Mouse (Mus musculus) megakaryocyte, embryonic 14.5 days (primary cell): ENCODE data around the gene Efl1. TPM values are rescaled to one million over a fixed set of nuclear protein-coding genes. Genes with fewer than 3 reads are reported as not detected.

Source experiments
- H3K27me3 ChIP-seq: replicated peaks from 2 replicates; pipeline ENCODE3; 2012; ENCODE audit warnings: inconsistent platforms
- H3K36me3 ChIP-seq: replicated peaks from 2 replicates; pipeline ENCODE3; 2012; ENCODE audit warnings: low read length, inconsistent platforms, mixed read lengths
- H3K4me1 ChIP-seq: 2 replicates; pipeline ENCODE4 v1.6.1; 2012; ENCODE audit warnings: inconsistent platforms
- H3K4me3 ChIP-seq: replicated peaks from 2 replicates; pipeline ENCODE3; 2012; ENCODE audit warnings: moderate library complexity, mild to moderate bottlenecking, inconsistent platforms
- H3K9me3 ChIP-seq: 2 replicates; pipeline ENCODE4 v1.6.1; 2012; ENCODE audit warnings: inconsistent platforms
- FLI1 ChIP-seq: IDR thresholded peaks from 2 replicates; pipeline ENCODE4 v1.6.1; 2012; ENCODE audit warnings: low read length, inconsistent platforms, mixed read lengths
- GATA1 ChIP-seq: IDR thresholded peaks from 3 replicates; pipeline ENCODE4 v1.6.1; 2012; ENCODE audit warnings: mixed read lengths, low read length, inconsistent platforms, borderline replicate concordance
- polyA plus RNA-seq: library from polyadenylated mRNA; stranded (reverse); fragments of >175 nt; gene quantifications from 2 replicates; pipeline ENCODE4 v1.2.3, GENCODE M21; 2012; ENCODE audit warnings: low replicate concordance; ENCODE audit not compliant: insufficient read depth

Gene Efl1
- polyA plus RNA-seq, 1 experiment, result 3.8 TPM

DNA sequence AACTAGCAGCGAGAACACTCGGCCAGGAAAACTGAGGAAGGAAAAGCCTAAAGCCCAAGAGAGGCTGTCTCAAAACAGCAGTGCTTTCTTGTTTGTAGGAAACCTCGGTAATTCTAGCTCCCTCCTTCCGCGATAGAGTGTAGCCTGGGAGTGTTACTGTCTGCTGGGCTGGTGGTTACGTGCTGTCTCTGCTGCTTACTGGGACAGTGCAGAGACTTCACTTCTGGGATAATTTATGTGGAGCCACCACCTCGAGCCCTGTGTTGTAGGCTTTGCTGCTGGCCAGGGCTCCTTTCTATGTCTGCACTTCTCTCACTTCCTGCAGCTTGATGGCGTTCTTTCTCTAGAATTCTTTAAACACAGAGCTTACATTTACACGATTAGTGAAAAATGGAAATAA lies 124.7 kb downstream of the Efl1 start:
- no peak for TF ChIP-seq GATA1
- TF ChIP-seq FLI1, result no peak
- Histone ChIP-seq H3K27me3 (no peaks in the 10 kb centered on the region), H3K36me3 (peaks cover 80% of the 10 kb centered on the region), H3K9me3 (peaks cover 8% of the 10 kb centered on the region), H3K4me3 (no peak overlapping the region), H3K4me1 (0 out of 2 replicates have a peak, but pooled peaks cover 6% of the 10 kb centered on the region)

DNA sequence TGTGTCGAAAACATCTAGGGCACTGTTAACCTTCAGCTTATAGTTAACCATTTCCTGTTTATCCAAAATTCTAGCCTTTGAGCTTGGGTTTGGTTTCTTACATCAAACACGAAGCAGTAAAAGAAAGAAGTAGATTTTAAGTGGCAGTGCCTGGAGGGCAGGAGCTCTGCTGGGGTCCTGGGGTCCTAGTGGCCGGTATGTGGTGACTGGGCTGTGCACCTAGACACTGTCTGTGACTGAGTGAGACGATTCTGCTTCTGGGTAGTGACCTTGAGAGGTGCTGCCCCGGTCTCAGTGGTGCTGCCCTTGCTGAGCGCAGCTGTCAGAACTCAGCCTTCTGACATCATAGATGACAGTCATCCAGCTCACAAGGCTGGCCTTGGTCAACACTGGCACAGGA lies 125.5 kb downstream of the Efl1 start:
- Histone ChIP-seq H3K36me3 (peaks cover 80% of the 10 kb centered on the region), H3K27me3 (no peaks in the 10 kb centered on the region), H3K4me3 (no peak overlapping the region), H3K9me3 (peaks cover 8% of the 10 kb centered on the region), H3K4me1 (0 out of 2 replicates have a peak, but pooled peaks cover 6% of the 10 kb centered on the region)
- TF ChIP-seq GATA1 (no peak), FLI1 (no peak)

DNA sequence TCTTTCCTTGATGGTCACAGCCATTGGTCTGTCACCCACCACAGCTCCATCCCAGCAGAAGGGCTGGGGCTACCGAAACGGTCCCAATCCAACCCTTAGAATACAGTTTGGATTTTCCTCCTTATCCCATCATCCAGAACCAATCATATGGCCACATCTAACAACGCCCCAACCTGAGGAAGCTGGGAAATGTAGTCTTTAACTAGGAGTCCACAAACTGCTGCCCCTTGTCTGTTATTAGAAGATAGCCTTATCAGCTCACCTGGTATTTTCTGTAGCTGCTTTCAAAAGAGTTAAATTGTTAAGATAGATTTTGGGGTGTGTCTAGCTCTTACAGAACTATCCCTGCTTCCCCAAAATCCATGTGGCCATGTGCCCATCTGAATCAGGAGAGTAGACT lies 126.7 kb downstream of the Efl1 start:
- H3K4me1 ChIP-seq, result 0 out of 2 replicates have a peak, but pooled peaks cover 6% of the 10 kb centered on the region
- no peak for TF ChIP-seq FLI1
- TF ChIP-seq GATA1, result no peak
- no peak overlapping the region for H3K4me3 ChIP-seq
- no peaks in the 10 kb centered on the region for H3K27me3 ChIP-seq
- H3K9me3 ChIP-seq, result peaks cover 8% of the 10 kb centered on the region
- peaks cover 82% of the 10 kb centered on the region for H3K36me3 ChIP-seq

DNA sequence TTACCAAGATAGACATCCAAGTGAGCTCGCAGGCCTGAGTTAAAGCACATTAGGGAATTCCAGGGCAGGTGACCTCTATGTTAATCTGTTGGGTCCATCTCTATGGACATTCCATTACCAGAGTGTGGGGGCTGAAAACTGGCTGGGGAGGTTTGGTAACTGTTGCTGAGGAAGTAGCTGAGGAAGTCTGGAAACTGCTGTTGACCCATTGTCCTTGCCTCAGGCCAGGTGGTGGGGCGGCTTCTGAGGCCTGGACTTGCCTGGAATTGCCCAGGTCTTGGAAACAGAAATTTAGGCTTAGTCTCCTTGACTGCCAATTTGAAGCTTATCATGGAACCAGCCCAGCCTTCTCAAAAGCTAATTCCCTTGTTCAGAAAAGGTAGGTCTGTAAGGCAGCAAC lies 134.7 kb downstream of the Efl1 start:
- TF ChIP-seq GATA1 (no peak), FLI1 (no peak)
- Histone ChIP-seq H3K4me1 (peaks cover 11% of the 10 kb centered on the region), H3K4me3 (no peak overlapping the region), H3K36me3 (peaks cover 23% of the 10 kb centered on the region), H3K27me3 (peaks cover 7% of the 10 kb centered on the region), H3K9me3 (no peaks in the 10 kb centered on the region)

DNA sequence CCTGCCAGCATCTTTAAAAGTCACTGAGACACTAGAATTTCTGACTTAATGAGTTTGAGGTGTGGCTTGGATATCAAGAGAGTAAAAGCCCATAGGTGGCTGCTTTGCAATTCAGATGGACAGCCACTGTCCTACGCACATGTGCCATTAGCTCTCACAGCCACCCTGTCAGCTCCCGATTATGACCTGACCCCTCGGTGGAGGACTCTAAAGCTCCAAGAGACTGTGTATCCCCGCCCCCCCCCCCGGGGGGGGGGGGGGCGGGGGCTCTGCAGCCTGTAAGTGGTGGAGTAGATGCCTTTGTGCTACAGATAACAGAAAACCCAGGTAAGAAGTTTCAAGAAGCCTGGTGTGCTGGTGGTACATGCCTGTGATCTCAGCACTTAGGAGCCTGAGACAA lies 135.3 kb downstream of the Efl1 start:
- TF ChIP-seq FLI1 (no peak), GATA1 (no peak)
- Histone ChIP-seq H3K9me3 (no peaks in the 10 kb centered on the region), H3K4me3 (no peak overlapping the region)

DNA sequence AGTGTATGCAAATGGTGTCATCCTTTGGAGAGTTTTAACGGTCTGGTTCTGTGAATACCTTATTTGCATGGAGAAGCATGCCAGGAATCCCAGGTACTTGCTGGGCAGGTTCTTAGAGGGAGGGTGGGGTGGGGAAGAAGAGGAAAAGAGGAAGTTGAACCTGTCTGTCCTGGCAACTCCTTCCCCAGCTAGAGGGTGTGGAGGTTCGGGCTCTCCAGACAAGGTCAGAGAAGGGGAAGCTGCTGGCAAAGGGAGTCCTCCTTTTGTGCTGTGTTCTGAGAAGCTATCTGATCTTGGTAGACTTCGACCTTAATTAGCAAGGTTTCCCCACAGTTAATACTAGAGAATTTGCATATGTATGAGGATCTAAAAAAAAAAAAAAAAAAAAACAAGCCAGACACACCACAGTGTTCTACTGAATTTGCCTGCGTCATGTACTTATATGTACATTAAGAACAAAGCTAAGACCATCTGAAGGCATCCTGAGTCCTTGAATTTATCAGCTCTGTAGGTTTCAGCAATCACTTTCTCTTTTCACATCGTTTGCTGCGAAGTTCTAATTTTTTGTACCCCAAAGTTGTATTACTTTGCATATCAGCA lies 137.0 kb downstream of the Efl1 start:
- no peak for TF ChIP-seq FLI1
- no peak for TF ChIP-seq GATA1
- Histone ChIP-seq H3K36me3 (peaks cover 3% of the 10 kb centered on the region), H3K27me3 (peaks cover 14% of the 10 kb centered on the region), H3K9me3 (no peaks in the 10 kb centered on the region), H3K4me1 (peaks cover 24% of the 10 kb centered on the region), H3K4me3 (no peak overlapping the region)

More for the DNA sequence above, 135.3 kb downstream of the Efl1 start:
- H3K27me3 ChIP-seq, result peaks cover 12% of the 10 kb centered on the region
- peaks cover 17% of the 10 kb centered on the region for H3K4me1 ChIP-seq
- H3K36me3 ChIP-seq, result peaks cover 19% of the 10 kb centered on the region

DNA sequence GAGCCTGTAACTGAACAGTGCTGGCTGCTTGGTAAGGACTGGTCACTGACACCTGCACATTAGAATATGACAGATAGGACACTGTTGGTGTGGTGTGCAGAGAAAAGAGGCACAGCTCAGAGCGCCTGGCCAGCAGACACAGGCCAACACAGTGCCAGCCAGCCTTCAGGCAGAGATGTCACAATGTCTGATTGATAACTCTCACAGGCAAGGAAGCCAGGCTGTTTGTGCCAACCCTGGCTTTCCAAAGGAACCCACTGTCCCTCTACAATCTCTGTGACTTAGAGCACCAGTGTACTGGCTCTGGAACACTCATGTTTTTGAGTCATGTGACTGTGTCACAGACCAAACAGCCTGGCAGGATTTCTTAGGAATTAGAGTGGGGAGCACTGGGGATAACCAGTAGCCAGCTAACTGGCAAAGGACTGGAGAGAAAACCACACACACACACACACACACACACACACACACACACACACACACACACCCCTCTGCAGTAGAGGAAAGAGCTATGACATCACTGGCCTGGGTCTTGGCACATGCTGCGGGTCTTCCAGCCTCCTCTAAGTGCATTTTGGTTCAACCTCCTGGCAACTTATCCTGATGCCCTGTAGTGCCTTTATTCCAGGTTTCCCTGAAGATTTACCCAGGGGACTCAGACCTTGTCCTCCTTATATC lies 137.7 kb downstream of the Efl1 start:
- H3K4me1 ChIP-seq, result peaks cover 28% of the 10 kb centered on the region
- no peaks in the 10 kb centered on the region for H3K36me3 ChIP-seq
- no peaks in the 10 kb centered on the region for H3K9me3 ChIP-seq
- no peak for TF ChIP-seq GATA1
- TF ChIP-seq FLI1, result no peak
- peaks cover 14% of the 10 kb centered on the region for H3K27me3 ChIP-seq
- H3K4me3 ChIP-seq, result no peak overlapping the region

DNA sequence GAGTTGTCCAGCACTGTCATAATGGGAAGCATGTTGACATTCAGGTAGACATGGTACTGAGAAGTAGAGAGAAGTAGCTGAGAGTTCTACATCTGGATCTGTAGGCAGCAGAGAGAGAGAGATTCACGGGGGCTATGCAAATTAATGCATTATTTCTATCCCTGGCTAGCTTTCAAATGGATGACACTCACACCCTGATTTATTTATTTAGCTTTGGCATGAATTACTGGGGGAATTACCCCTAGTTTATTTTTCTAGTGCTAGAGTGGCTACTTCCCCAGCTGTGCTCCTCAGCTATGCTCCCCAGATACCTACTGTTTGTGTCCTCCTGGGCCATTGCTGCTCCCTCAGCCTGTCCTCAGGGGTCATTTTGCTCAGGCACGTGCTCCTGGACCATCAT lies 144.2 kb downstream of the Efl1 start:
- no peaks in the 10 kb centered on the region for H3K9me3 ChIP-seq
- no peaks in the 10 kb centered on the region for H3K36me3 ChIP-seq
- no peak for TF ChIP-seq GATA1
- TF ChIP-seq FLI1, result no peak
- H3K4me3 ChIP-seq, result no peak overlapping the region
- peaks cover 15% of the 10 kb centered on the region for H3K27me3 ChIP-seq
- peaks cover 39% of the 10 kb centered on the region for H3K4me1 ChIP-seq

DNA sequence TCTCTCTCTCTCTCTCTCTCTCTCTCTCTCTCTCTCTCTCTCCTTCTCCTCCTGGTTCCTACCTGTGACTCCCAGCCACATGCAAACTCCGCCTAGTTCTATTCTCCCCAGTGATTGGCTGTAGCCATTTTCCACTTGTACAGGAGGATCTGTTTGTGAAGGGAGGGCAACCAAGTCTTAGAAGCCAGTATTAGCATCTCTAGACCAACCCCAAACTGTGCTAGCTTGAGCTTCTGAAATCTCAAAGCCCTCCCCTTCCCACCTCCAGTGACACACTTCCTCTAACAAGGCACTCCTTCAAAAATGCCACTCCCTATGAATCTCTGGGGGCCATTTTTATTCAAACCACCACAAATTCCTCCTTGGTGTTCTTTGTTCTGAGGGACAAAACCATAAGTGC lies 144.7 kb downstream of the Efl1 start:
- Histone ChIP-seq H3K9me3 (no peaks in the 10 kb centered on the region), H3K4me1 (peaks cover 38% of the 10 kb centered on the region), H3K36me3 (no peaks in the 10 kb centered on the region), H3K27me3 (peaks cover 13% of the 10 kb centered on the region), H3K4me3 (no peak overlapping the region)
- TF ChIP-seq GATA1 (no peak), FLI1 (no peak)

DNA sequence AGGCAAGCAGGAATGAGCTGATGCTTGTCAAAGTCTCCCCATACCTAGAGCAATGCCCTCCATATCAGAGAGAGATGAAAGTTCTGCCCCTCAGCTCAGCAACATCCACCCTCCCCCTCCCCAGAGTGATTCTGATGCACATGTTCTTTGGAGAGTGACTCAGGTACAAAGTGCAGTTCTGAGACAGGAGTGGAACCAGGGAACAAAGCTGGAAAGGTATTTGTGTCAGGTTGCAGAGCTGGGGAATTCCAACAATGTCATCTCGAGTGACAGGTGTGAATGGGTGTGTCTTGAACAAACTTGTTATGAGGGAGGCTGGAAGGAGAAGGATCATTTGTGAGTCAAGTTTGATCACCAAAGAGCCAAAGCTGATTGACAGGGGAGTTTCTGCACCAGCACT lies 146.1 kb downstream of the Efl1 start:
- TF ChIP-seq FLI1, result no peak
- TF ChIP-seq GATA1, result no peak
- Histone ChIP-seq H3K9me3 (no peaks in the 10 kb centered on the region), H3K36me3 (no peaks in the 10 kb centered on the region), H3K4me3 (no peak overlapping the region), H3K27me3 (peaks cover 12% of the 10 kb centered on the region), H3K4me1 (peaks cover 25% of the 10 kb centered on the region)
